Mouse (Mus musculus) telencephalon, adult 2 months (tissue): Measurements from ENCODE around the gene Gm6337.
"Not testable (repeated sequence)": the region's sequence is repeated elsewhere in the genome, so short reads cannot be mapped to it uniquely, and the experiment has no call there.

Experiments
- DNase-seq: peaks from one replicate; pipeline ENCODE4 v3.0.0-alpha.2; 2011; ENCODE audit warnings: low read depth, low spot score

The Gm6337 gene

DNA sequence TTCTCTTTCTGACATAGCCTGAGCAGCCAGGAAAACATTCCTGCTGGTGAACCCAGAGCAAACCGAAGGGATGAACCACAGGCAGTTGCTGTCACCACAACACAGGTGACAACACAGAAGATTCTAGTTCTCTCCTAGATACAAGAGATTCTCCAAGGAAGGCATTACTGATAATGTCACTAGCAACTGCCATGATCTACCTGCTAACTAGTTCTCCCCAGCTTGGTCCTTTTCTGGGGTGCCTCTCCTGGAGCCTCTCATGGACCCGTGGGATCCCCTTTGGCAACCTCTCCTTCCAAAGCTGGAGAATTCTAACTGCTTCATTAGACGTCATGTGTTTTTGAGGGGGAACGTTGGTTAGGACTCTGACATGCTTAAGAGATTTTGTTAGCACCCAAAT, at the start of gene Gm6337:
Gene Gm6337 (minus strand): TSS at position 101 of the 400 bp plus-strand sequence.
- not testable (repeated sequence) for DNase-seq

DNA sequence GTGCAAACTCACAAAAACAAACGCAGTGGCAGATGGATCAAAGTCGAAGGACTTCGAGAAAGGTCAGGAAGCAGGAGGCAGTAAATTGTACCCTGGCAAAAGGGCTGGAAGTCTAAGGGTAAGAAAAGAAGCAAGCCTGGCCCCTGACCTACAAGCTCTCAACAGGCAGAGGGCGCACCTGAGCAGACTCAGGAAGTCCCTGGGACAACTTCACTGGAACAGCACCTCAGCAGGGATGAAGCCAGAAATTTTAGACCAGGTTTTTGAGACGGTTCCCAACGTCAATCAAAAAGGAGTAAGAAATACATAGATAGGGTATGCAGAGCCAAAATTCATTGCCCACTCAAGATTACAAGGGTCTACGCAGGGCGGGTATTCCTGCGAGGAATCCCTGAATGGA, 49.4 kb upstream of the Gm6337 start:
- DNase-seq, result not testable (repeated sequence)

DNA sequence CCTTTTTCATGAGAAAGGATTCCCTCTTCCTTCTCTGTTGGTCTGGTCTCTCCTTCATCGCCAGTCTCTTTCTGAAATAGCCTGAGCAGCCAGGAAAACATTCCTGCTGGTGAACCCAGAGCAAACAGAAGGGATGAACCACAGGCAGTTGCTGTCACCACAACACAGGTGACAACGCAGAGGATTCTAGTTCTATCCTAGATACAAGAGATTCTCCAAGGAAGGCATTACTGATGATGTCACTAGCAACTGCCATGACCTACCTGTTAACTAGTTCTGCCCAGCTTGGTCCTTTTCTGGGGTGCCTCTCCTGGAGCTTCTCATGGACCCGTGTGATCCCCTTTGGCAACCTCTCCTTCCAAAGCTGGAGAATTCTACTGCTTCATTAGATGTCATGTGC, 35.8 kb upstream of the Gm6337 start, which contains the start of gene Gm8206:
Gene Gm8206 (minus strand): TSS at position 101 of the 400 bp plus-strand sequence.
- DNase-seq, result not testable (repeated sequence)
